Mouse (Mus musculus) layer of hippocampus, adult 2 months (tissue): ENCODE results near the gene Twist2. TPM values are rescaled to one million over a fixed set of nuclear protein-coding genes. Genes with fewer than 3 reads are reported as not detected.

Experiments
- DNase-seq, 2 experiments: peaks; one replicate each; pipeline ENCODE4 v3.0.0; 2022; ENCODE audit warnings: low spot score in 2 of 2
- H3K27ac ChIP-seq: fragments of 200-600 bp; 2 replicates; pipeline ENCODE4 v1.8.1; 2022
- H3K4me3 ChIP-seq: fragments of 200-600 bp; 2 replicates; pipeline ENCODE4 v1.8.1; 2022; ENCODE audit warnings: mild to moderate bottlenecking
- CTCF ChIP-seq: fragments of 200-600 bp; conservative IDR thresholded peaks from 2 replicates; pipeline ENCODE4 v1.8.1; 2022; ENCODE audit warnings: antibody characterized with exemption, mild to moderate bottlenecking, moderate library complexity
- total RNA-seq, 2 experiments: library from RNA; stranded (reverse); gene quantifications; 2 replicates each; pipeline ENCODE4 v1.2.3; 2021

Gene Twist2
- total RNA-seq, 2 experiments from 2014 or later = 1.0 to 1.5 TPM

- DNase-seq = no peak
- no peak for TF ChIP-seq CTCF
- Histone ChIP-seq H3K27ac (no peak overlapping the region), H3K4me3 (no peak overlapping the region)
These were observed 20.1 kb upstream of the Twist2 start for GRCm38 (mm10) chr1:91781182-91781581.

- DNase-seq = no peak
- no peak overlapping the region for H3K4me3 ChIP-seq
- no peak for TF ChIP-seq CTCF
- H3K27ac ChIP-seq = no peak overlapping the region
These were observed 17.1 kb upstream of the Twist2 start for GRCm38 (mm10) chr1:91784162-91784561.

- no peak for TF ChIP-seq CTCF
- DNase-seq = no peak
- Histone ChIP-seq H3K4me3 (no peak overlapping the region), H3K27ac (no peak overlapping the region)
These were observed 1.9 kb upstream of the Twist2 start for GRCm38 (mm10) chr1:91799323-91799722.

- no peak overlapping the region for H3K27ac ChIP-seq
- TF ChIP-seq CTCF = no peak
- no peak for DNase-seq
- H3K4me3 ChIP-seq = no peak overlapping the region
These were observed 913 bp upstream of the Twist2 start for GRCm38 (mm10) chr1:91800348-91800747.

- Histone ChIP-seq H3K4me3 (peak overlapping the region; percentile 50), H3K27ac (no peak overlapping the region)
- DNase-seq = no peak
- TF ChIP-seq CTCF = no peak
These were observed 644 bp downstream of the Twist2 start for GRCm38 (mm10) chr1:91801844-91802366.

- no peak for TF ChIP-seq CTCF
- no peak for DNase-seq
- Histone ChIP-seq H3K27ac (no peak overlapping the region), H3K4me3 (peak overlapping the region; percentile 50)
These were observed 1.3 kb downstream of the Twist2 start for GRCm38 (mm10) chr1:91802406-91803121.

- Histone ChIP-seq H3K4me3 (no peak overlapping the region), H3K27ac (no peak overlapping the region)
- DNase-seq = no peak
- TF ChIP-seq CTCF = no peak
These were observed 2.2 kb downstream of the Twist2 start for GRCm38 (mm10) chr1:91803416-91803815.

- no peak overlapping the region for H3K4me3 ChIP-seq
- no peak for DNase-seq
- TF ChIP-seq CTCF = no peak
- H3K27ac ChIP-seq = no peak overlapping the region
These were observed 14.8 kb downstream of the Twist2 start for GRCm38 (mm10) chr1:91816067-91816466.

GRCm38 (mm10) chr1:91816571-91816970 lies 15.3 kb downstream of the Twist2 start:
- Histone ChIP-seq H3K27ac (no peak overlapping the region), H3K4me3 (no peak overlapping the region)
- DNase-seq = no peak
- no peak for TF ChIP-seq CTCF

GRCm38 (mm10) chr1:91819237-91819636 lies 18.0 kb downstream of the Twist2 start:
- no peak overlapping the region for H3K4me3 ChIP-seq
- TF ChIP-seq CTCF = peak; percentile 62
- no peak overlapping the region for H3K27ac ChIP-seq
- DNase-seq = no peak

- Histone ChIP-seq H3K27ac (no peak overlapping the region), H3K4me3 (no peak overlapping the region)
- no peak for TF ChIP-seq CTCF
- DNase-seq = no peak
These were observed 19.3 kb downstream of the Twist2 start for GRCm38 (mm10) chr1:91820531-91820930.

GRCm38 (mm10) chr1:91822316-91822824 lies 21.1 kb downstream of the Twist2 start:
- DNase-seq = no peak
- peak; percentile 48 for TF ChIP-seq CTCF
- H3K4me3 ChIP-seq = no peak overlapping the region

GRCm38 (mm10) chr1:91823530-91823929 lies 22.3 kb downstream of the Twist2 start:
- TF ChIP-seq CTCF = no peak
- no peak overlapping the region for H3K27ac ChIP-seq
- no peak overlapping the region for H3K4me3 ChIP-seq
- DNase-seq = no peak

More at GRCm38 (mm10) chr1:91822316-91822824, 21.1 kb downstream of the Twist2 start:
- H3K27ac ChIP-seq = no peak overlapping the region

- Histone ChIP-seq H3K27ac (no peak overlapping the region), H3K4me3 (no peak overlapping the region)
- no peak for TF ChIP-seq CTCF
- no peak for DNase-seq
These were observed 22.7 kb downstream of the Twist2 start for GRCm38 (mm10) chr1:91823951-91824350.
